Mouse (Mus musculus): ENCODE measurements at regions not wholly inside any gene's neighbourhood (a gene's known extent, or its start where the extent isn't known, plus 50 kb on each side); places are given as distances from the start of the nearest gene placed in this dataset.

GRCm38 (mm10) chr10:37271967-37272366 lies 133.2 kb upstream of the Marcks start:
- Histone ChIP-seq H3K4me2 (no peak overlapping the region), H3K4me1 (ENCODE audit: control insufficient read depth, insufficient read depth, low read length) (no peaks in the 10 kb centered on the region), H3K27me3 (ENCODE audit: control insufficient read depth, insufficient read depth, low read length) (no peaks in the 10 kb centered on the region), H3K9me3 (ENCODE audit: control insufficient read depth, low read length) (no peaks in the 10 kb centered on the region), H3K27ac (ENCODE audit: low read depth, low read length) (no peak overlapping the region), H3K9ac (ENCODE audit: low read length) (no peak overlapping the region), H3K4me3 (ENCODE audit: low read depth, low read length) (no peak overlapping the region), H3K36me3 (ENCODE audit: control insufficient read depth, insufficient read depth, low read length) (no peaks in the 10 kb centered on the region)
- DNase-seq (ENCODE audit: low spot score, missing footprints), result no peak
- ATAC-seq (ENCODE audit: low FRiP score), result no peak
- 90% methylated on average over 1 of the region's 1 CpGs for WGBS

DNA sequence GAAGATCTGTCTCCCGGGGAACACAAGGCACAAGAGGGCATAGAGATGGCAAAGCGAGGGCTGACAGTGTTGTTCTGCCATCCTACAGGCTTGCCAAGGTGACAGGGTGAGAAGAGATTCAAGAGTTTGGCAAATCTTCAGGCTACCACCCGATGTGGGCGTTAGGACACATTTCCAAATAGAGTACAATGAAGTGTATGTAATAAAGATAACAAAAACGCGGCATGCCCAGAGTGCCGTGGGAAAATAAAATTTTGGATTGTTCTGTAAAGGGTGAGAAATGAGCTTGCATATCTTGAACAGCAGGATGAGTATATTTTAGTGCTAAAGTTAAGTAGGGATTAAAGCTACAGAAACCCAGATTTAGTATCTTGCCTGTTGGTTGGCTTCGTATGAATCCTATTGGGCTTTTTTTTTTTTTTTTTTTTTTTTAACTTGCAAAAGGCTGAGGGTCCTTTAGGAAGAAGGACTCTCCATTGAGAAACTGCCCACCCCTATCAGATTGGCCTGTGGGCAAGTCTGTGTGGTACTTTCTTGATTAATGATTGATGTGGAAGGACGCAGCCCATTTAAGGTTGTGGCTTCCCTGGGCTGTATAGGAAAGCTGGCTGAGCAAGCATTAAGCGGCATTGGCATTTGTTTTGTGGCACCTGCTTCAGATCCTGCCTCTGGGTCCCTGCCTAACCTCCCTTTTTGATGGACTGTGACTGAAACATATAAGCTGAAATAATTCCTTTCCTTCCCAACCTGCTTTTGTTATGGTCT lies 131.7 kb upstream of the Marcks start:
- 92% methylated on average over 10 of the region's 10 CpGs for WGBS
- Histone ChIP-seq H3K4me2 (no peak overlapping the region), H3K27ac (ENCODE audit: low read depth, low read length) (no peak overlapping the region), H3K4me3 (ENCODE audit: low read depth, low read length) (no peak overlapping the region), H3K9ac (ENCODE audit: low read length) (no peak overlapping the region), H3K4me1 (ENCODE audit: control insufficient read depth, insufficient read depth, low read length) (no peaks in the 10 kb centered on the region), H3K9me3 (ENCODE audit: control insufficient read depth, low read length) (no peaks in the 10 kb centered on the region), H3K27me3 (ENCODE audit: control insufficient read depth, insufficient read depth, low read length) (no peaks in the 10 kb centered on the region), H3K36me3 (ENCODE audit: control insufficient read depth, insufficient read depth, low read length) (no peaks in the 10 kb centered on the region)
- ATAC-seq (ENCODE audit: low FRiP score) (no peak), DNase-seq (ENCODE audit: low spot score, missing footprints) (no peak)

- Histone ChIP-seq H3K4me2 (no peak overlapping the region), H3K36me3 (ENCODE audit: control insufficient read depth, insufficient read depth, low read length) (no peaks in the 10 kb centered on the region), H3K9me3 (ENCODE audit: control insufficient read depth, low read length) (no peaks in the 10 kb centered on the region), H3K4me3 (ENCODE audit: low read depth, low read length) (no peak overlapping the region), H3K27me3 (ENCODE audit: control insufficient read depth, insufficient read depth, low read length) (no peaks in the 10 kb centered on the region), H3K27ac (ENCODE audit: low read depth, low read length) (no peak overlapping the region), H3K9ac (ENCODE audit: low read length) (no peak overlapping the region), H3K4me1 (ENCODE audit: control insufficient read depth, insufficient read depth, low read length) (no peaks in the 10 kb centered on the region)
- ATAC-seq (ENCODE audit: low FRiP score) (no peak), DNase-seq (ENCODE audit: low spot score, missing footprints) (no peak)
- 58% methylated on average over 1 of the region's 1 CpGs for WGBS
Measured at GRCm38 (mm10) chr10:37266909-37267308, 128.2 kb upstream of the Marcks start.

DNA sequence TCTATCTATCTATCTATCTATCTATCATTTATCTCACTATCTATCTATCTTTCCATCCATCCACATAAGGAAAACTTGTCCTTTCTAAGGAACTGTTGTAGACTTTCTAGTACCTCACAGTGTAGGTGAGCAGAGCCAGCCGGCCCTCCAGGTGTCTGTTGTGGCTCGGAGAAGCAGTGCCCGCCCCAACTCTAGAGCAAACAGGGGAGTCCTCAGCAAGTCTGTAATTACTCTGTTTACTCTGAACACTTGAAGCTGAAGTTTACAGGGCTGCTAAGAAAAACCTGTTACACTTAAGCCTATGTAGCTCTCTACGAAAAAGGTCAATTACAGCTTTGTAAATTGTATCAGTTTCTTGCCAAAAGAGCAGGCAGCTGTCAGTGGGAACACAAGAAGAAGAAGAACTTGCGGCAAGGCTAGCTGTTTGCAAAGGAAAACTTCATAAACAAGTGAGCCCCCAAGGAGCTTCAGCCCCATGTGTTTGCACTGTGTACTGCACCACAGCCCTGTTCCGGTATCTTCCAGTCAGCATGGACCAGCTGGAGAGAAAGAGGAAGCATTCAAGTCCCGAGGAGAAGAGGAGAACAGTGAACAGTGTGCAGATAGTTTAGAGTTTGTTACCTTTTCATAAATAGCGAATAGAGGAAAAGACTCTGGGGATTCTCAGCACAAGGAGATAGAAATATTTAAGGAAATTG lies 122.2 kb upstream of the Marcks start:
- Histone ChIP-seq H3K36me3 (ENCODE audit: control insufficient read depth, insufficient read depth, low read length) (no peaks in the 10 kb centered on the region), H3K27ac (ENCODE audit: low read depth, low read length) (no peak overlapping the region), H3K9me3 (ENCODE audit: control insufficient read depth, low read length) (no peaks in the 10 kb centered on the region), H3K4me3 (ENCODE audit: low read depth, low read length) (no peak overlapping the region), H3K4me1 (ENCODE audit: control insufficient read depth, insufficient read depth, low read length) (no peaks in the 10 kb centered on the region), H3K4me2 (no peak overlapping the region), H3K27me3 (ENCODE audit: control insufficient read depth, insufficient read depth, low read length) (no peaks in the 10 kb centered on the region), H3K9ac (ENCODE audit: low read length) (no peak overlapping the region)
- ATAC-seq (ENCODE audit: low FRiP score), result no peak
- DNase-seq (ENCODE audit: low spot score, missing footprints), result no peak
- 85% methylated on average over 8 of the region's 8 CpGs for WGBS

DNA sequence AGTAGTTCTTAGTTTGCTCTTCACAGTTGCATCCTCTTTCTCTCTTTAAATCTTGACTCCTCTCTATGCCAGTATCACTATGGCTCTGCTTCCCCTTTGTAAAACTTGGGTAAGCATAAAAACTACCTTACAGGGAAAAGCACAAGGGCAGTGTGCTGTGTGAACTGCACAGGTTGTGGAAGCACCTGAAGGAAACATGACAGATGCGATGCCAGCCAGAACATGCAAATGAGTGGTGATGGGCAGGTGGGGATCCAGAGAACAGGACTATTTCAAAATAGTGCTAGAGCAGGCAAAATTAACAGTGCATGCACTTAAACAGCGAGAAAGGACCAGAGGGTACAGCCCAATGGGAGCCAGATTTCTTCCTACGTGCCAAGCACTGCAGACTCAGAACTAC lies 120.5 kb upstream of the Marcks start:
- 92% methylated on average over 3 of the region's 3 CpGs for WGBS
- Histone ChIP-seq H3K36me3 (ENCODE audit: control insufficient read depth, insufficient read depth, low read length) (no peaks in the 10 kb centered on the region), H3K9ac (ENCODE audit: low read length) (no peak overlapping the region), H3K27me3 (ENCODE audit: control insufficient read depth, insufficient read depth, low read length) (no peaks in the 10 kb centered on the region), H3K4me3 (ENCODE audit: low read depth, low read length) (no peak overlapping the region), H3K27ac (ENCODE audit: low read depth, low read length) (no peak overlapping the region), H3K4me2 (no peak overlapping the region), H3K9me3 (ENCODE audit: control insufficient read depth, low read length) (no peaks in the 10 kb centered on the region), H3K4me1 (ENCODE audit: control insufficient read depth, insufficient read depth, low read length) (no peaks in the 10 kb centered on the region)
- ATAC-seq (ENCODE audit: low FRiP score), result no peak
- DNase-seq (ENCODE audit: low spot score, missing footprints), result no peak

- Histone ChIP-seq H3K36me3 (ENCODE audit: control insufficient read depth, insufficient read depth, low read length) (no peaks in the 10 kb centered on the region), H3K9ac (ENCODE audit: low read length) (no peak overlapping the region), H3K9me3 (ENCODE audit: control insufficient read depth, low read length) (no peaks in the 10 kb centered on the region), H3K4me3 (ENCODE audit: low read depth, low read length) (no peak overlapping the region), H3K27me3 (ENCODE audit: control insufficient read depth, insufficient read depth, low read length) (no peaks in the 10 kb centered on the region), H3K4me1 (ENCODE audit: control insufficient read depth, insufficient read depth, low read length) (no peaks in the 10 kb centered on the region), H3K27ac (ENCODE audit: low read depth, low read length) (no peak overlapping the region), H3K4me2 (no peak overlapping the region)
- DNase-seq (ENCODE audit: low spot score, missing footprints) (peak; percentile 65), ATAC-seq (ENCODE audit: low FRiP score) (no peak)
- WGBS, result 82% methylated on average over 6 of the region's 6 CpGs
Measured at GRCm38 (mm10) chr10:37257544-37257943, 118.8 kb upstream of the Marcks start.

- H3K9me3 ChIP-seq (ENCODE audit: control insufficient read depth, low read length), result no peaks in the 10 kb centered on the region
- 53% methylated on average over 6 of the region's 6 CpGs for WGBS
- peak; percentile 82 for DNase-seq (ENCODE audit: low spot score, missing footprints)
- peak overlapping the region; percentile 11; the same call in 1 of the 2 replicates for H3K27ac ChIP-seq (ENCODE audit: low read depth, low read length)
- 0 out of 2 replicates have a peak, but pooled peaks cover 4% of the 10 kb centered on the region for H3K4me1 ChIP-seq (ENCODE audit: control insufficient read depth, insufficient read depth, low read length)
- no peaks in the 10 kb centered on the region for H3K36me3 ChIP-seq (ENCODE audit: control insufficient read depth, insufficient read depth, low read length)
- no peak overlapping the region for H3K4me3 ChIP-seq (ENCODE audit: low read depth, low read length)
- H3K27me3 ChIP-seq (ENCODE audit: control insufficient read depth, insufficient read depth, low read length), result no peaks in the 10 kb centered on the region
- ATAC-seq (ENCODE audit: low FRiP score), result peak; percentile 73
- no peak overlapping the region for H3K9ac ChIP-seq (ENCODE audit: low read length)
- no peak overlapping the region for H3K4me2 ChIP-seq
Measured at GRCm38 (mm10) chr10:37250934-37251521, 112.3 kb upstream of the Marcks start.

DNA sequence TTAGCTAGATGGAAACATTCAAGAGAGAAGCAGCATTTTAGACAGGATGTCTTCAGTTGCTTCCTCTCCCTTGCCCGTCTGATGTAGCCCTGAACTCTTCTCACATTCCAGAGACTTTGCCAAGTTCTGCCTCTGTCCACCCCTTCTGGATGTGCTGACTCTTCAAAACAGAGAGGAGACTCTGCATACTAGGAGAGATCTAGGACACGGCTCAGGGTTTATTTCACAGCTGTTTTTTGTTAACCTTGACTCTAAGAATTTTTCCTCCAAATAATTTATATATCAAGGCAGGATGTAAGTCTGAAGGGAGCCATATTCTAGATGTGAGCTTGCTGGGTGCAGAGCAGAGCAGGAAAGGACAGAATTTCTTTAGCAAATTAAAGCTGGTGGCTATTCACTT lies 111.4 kb upstream of the Marcks start:
- Histone ChIP-seq H3K4me2 (no peak overlapping the region), H3K4me3 (ENCODE audit: low read depth, low read length) (no peak overlapping the region), H3K27me3 (ENCODE audit: control insufficient read depth, insufficient read depth, low read length) (no peaks in the 10 kb centered on the region), H3K9me3 (ENCODE audit: control insufficient read depth, low read length) (no peaks in the 10 kb centered on the region), H3K36me3 (ENCODE audit: control insufficient read depth, insufficient read depth, low read length) (no peaks in the 10 kb centered on the region), H3K27ac (ENCODE audit: low read depth, low read length) (no peak overlapping the region), H3K9ac (ENCODE audit: low read length) (no peak overlapping the region), H3K4me1 (ENCODE audit: control insufficient read depth, insufficient read depth, low read length) (0 out of 2 replicates have a peak, but pooled peaks cover 4% of the 10 kb centered on the region)
- WGBS, result 65% methylated on average over 2 of the region's 2 CpGs
- ATAC-seq (ENCODE audit: low FRiP score), result no peak
- peak; percentile 78 for DNase-seq (ENCODE audit: low spot score, missing footprints)

GRCm38 (mm10) chr10:37249511-37249910 lies 110.8 kb upstream of the Marcks start:
- DNase-seq (ENCODE audit: low spot score, missing footprints) (peak; percentile 68), ATAC-seq (ENCODE audit: low FRiP score) (no peak)
- Histone ChIP-seq H3K4me3 (ENCODE audit: low read depth, low read length) (no peak overlapping the region), H3K4me1 (ENCODE audit: control insufficient read depth, insufficient read depth, low read length) (0 out of 2 replicates have a peak, but pooled peaks cover 4% of the 10 kb centered on the region), H3K9ac (ENCODE audit: low read length) (no peak overlapping the region), H3K27me3 (ENCODE audit: control insufficient read depth, insufficient read depth, low read length) (no peaks in the 10 kb centered on the region), H3K9me3 (ENCODE audit: control insufficient read depth, low read length) (no peaks in the 10 kb centered on the region), H3K36me3 (ENCODE audit: control insufficient read depth, insufficient read depth, low read length) (no peaks in the 10 kb centered on the region), H3K4me2 (no peak overlapping the region), H3K27ac (ENCODE audit: low read depth, low read length) (no peak overlapping the region)
- 76% methylated on average over 4 of the region's 4 CpGs for WGBS
